Mouse (Mus musculus) ES-E14 (cell line): ENCODE measurements at regions not wholly inside any gene's neighbourhood (a gene's known extent, or its start where the extent isn't known, plus 50 kb on each side); places are given as distances from the start of the nearest gene placed in this dataset.

Source experiments
- CHD2 ChIP-seq: IDR thresholded peaks from 2 replicates; pipeline ENCODE4 v1.6.1; 2014; ENCODE audit warnings: mild to moderate bottlenecking, low read depth, low read length, inconsistent platforms
- HCFC1 ChIP-seq: IDR thresholded peaks from 2 replicates; pipeline ENCODE4 v1.6.1; 2012; ENCODE audit warnings: low read length, inconsistent platforms, borderline replicate concordance; ENCODE audit not compliant: insufficient read depth
- MAFK ChIP-seq: IDR thresholded peaks from 2 replicates; pipeline ENCODE4 v1.6.1; 2014; ENCODE audit warnings: mild to moderate bottlenecking, low read depth, low read length, inconsistent platforms; ENCODE audit not compliant: insufficient read depth
- ZC3H11A ChIP-seq: IDR thresholded peaks from 2 replicates; pipeline ENCODE4 v1.6.1; 2012; ENCODE audit warnings: low read depth, mild to moderate bottlenecking, inconsistent platforms, low read length, borderline replicate concordance
- ZNF384 ChIP-seq: IDR thresholded peaks from 2 replicates; pipeline ENCODE4 v1.6.1; 2012; ENCODE audit warnings: low read depth, low read length, inconsistent platforms

GRCm38 (mm10) chr10:16507681-16508080, 1215.3 kb upstream of the Cited2 start:
- no peak for TF ChIP-seq CHD2
- no peak for TF ChIP-seq ZC3H11A
- TF ChIP-seq MAFK = no peak
- no peak for TF ChIP-seq HCFC1
- TF ChIP-seq ZNF384 = no peak
